Mouse (Mus musculus): ENCODE results near the gene Tnik.

The Tnik gene

GRCm38 (mm10) chr3:28705522-28706137 lies 442.6 kb downstream of the Tnik start:
- in situ Hi-C loops (cut with MboI, MseI): loop anchor here (25.0 kb wide), 1 partner anchor 257 kb away; no protein-coding TSS in a partner anchor

DNA sequence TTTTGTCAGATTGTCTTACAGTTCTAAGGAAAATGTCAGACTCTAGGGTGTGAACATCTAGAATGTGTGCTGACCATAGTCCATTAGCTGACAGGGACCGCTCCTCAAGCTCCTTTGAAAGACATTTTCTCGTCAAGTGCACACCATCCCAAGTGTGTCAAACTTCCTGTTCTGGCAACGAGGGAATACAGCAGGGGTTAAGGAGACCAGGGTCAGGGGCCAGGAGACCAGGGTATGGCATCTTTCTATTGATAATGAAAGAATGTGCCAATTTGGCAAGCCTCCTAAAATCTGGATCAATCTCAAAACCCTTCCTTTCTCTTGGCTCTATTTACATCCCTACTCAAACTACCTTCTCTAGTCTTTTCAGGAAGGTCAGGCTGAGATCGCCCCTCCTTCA lies 443.7 kb downstream of the Tnik start:
- in situ Hi-C loops (cut with MboI, MseI): loop anchor here (25.0 kb wide), 1 partner anchor 256 kb away; no protein-coding TSS in a partner anchor

GRCm38 (mm10) chr3:28709740-28710139 lies 446.7 kb downstream of the Tnik start:
- in situ Hi-C loops (cut with MboI, MseI): loop anchor here (25.0 kb wide), 1 partner anchor 253 kb away; no protein-coding TSS in a partner anchor

GRCm38 (mm10) chr3:28713913-28714698 lies 451.1 kb downstream of the Tnik start:
- in situ Hi-C loops (cut with MboI, MseI): loop anchor here (25.0 kb wide), 1 partner anchor 248 kb away; no protein-coding TSS in a partner anchor

DNA sequence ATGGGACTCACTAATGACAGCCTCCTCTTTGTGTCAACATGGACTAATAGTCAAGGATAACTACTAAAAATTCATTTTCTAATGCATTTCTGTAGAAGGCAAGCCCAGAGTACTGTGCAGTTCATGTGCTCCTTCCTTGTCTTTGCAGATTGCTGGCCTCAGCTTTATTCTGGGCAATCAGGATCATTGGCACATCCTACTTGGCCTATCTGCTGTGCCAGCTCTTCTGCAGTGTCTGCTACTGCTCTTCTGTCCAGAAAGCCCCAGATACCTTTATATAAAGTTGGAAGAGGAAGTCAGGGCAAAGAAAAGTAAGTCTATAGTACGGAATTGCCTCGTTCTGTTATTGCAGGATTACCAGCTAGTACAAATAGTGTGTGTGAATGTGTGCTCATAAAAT lies 455.5 kb downstream of the Tnik start:
- in situ Hi-C loops (cut with MboI, MseI): loop anchor here (25.0 kb wide), 1 partner anchor 244 kb away; no protein-coding TSS in a partner anchor

- in situ Hi-C loops (cut with MboI, MseI): loop anchor here (25.0 kb wide), 1 partner anchor 241 kb away; no protein-coding TSS in a partner anchor
Measured at GRCm38 (mm10) chr3:28721218-28721617, 458.2 kb downstream of the Tnik start.

DNA sequence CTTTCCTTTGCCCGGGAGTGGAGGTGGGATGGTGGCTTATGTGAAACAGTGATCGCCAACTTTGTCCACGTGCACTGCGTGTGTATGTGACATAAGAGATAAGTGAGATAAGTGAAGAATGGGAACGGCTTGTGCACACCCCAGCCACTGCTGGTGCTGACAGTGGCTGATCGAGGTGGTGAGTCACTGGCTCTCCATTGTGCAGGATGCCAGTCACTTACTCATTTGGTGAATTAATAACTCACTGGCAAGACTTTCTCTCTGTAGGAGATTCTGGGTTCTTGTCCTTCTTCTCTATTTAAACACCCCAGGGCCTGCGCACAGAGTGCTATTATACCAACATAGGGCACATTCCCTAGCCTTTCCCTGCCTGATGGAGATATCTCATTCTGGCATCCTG lies 458.8 kb downstream of the Tnik start:
- in situ Hi-C loops (cut with MboI, MseI): loop anchor here (25.0 kb wide), 1 partner anchor 240 kb away; no protein-coding TSS in a partner anchor

DNA sequence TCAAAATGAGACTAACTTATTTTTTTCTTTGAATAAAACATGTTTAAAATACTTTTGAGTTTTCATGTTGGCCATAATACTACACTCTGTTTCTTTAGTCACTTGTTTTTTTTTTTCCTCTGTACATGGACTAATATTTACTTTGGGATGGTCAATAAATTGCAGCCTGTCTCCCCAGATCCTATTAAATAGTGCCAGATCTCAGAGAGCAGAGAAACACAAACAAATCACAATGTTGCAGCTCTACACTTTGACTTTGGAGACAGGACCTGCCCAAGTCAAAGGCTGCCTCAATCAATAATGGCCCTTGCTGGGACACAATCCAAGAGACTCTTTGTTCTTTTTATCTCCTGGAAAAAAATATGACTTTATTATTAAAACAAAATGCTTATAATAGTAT lies 459.5 kb downstream of the Tnik start:
- in situ Hi-C loops (cut with MboI, MseI): loop anchor here (25.0 kb wide), 1 partner anchor 240 kb away; no protein-coding TSS in a partner anchor

DNA sequence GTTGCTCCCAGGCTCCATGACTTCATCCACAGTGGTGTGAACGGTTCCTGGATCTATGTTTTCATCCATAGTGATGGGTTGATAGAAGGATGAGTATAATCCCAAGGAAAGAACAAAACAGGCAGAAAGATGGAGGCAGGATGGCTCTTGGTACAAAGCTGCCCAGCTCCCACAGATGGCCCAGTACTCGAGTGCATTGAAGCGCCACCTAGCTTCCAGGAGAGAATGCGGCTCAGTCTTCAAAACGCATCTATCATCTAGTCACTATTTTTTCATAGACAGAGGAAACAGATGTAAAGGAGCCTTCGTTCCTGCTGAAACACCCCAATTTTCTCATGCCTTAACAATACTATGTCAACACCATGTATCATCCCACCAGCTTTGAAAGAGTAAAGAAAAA lies 460.5 kb downstream of the Tnik start:
- in situ Hi-C loops (cut with MboI, MseI): loop anchor here (25.0 kb wide), 1 partner anchor 239 kb away; no protein-coding TSS in a partner anchor

- in situ Hi-C loops (cut with MboI, MseI): no loop called here
Measured at GRCm38 (mm10) chr3:28725203-28725602, 462.2 kb downstream of the Tnik start.
